Mouse (Mus musculus): Measurements from ENCODE around the gene Acap2. TPM values are rescaled to one million over a fixed set of nuclear protein-coding genes. Genes with fewer than 3 reads are reported as not detected.

Acap2 gene
- total RNA-seq, 4 experiments from 2014 or later, result 90.2 to 111 (median 99.5) TPM

GRCm38 (mm10) chr16:31081891-31082290, 119.2 kb downstream of the Acap2 start:
- DNase-seq (ENCODE audit: low spot score in 2 of 2), result no peak

DNA sequence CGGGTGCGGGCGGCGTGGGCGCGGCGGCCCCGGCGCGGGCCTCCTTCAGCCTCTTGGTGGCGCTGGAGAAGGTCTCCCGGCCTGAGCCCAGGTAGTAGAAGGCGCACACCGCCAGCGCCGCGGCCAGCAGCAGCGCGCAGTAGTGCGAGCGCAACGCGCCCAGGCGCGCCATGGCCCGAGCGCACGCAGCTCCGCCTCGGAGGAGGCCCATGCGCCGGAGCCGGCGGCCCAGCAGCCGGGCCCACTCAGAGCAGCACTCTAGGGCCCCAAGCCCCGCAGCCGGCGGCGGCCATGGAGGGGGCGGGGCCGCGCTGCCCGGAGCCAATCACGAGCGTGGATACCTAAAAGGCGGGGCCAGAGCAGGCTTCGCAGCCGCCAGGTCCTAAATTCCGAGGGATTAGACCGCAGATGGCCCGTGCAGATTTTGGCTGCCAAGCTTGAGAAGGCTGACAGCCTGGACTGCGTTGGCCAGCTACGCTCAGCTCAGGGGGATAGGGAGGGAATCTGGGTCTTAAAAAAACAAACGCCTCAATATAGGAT, 119.8 kb downstream of the Acap2 start, which contains the start of gene Xxylt1:
Gene Xxylt1 (minus strand): TSS at position 308 of the 540 bp plus-strand sequence.
- peak; percentile 90 to 94 for DNase-seq (ENCODE audit: low spot score in 2 of 2)

GRCm38 (mm10) chr16:31080573-31081051, 120.4 kb downstream of the Acap2 start:
- DNase-seq (ENCODE audit: low spot score in 2 of 2), result peak in 1 of 2 experiments; percentile 47

DNA sequence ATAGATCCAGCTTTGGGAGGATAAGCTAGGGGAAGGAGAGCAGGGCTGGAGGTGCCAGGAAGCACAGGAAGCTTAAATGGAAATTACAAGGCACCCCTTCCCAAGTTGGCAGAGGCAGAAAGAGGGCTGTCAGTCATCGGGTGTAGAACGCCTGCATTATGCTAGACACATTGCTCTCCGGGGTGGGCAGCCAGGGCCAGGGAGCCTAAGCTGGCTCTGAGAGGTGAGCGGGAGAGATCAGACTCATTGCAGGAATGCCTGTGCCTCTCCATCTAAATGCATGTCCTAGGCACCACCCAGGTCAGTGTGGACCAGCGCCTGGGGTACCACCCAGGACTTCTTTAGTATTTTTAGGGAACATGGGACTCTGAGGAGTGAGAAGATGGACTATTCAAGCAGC, 123.6 kb downstream of the Acap2 start:
- DNase-seq (ENCODE audit: low spot score in 2 of 2), result no peak

DNA sequence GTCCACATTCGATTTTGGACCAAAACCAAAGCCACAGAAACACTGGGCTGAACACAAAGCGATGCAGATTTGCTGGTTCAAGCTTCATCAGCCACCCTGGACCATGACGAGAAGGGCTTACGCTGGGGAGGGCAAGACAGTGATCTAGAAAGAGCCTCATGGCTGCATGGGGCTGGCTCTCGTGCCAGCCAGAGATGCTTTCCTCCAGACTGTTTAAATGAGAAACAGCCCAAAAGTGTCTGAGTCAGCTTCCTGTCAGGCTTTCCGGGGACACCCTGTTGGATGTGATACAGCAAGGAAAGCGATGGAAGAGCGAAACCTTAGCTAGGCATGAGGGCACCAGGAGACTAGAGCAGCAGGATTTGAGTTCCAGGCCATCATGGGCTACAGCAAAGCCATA, 124.6 kb downstream of the Acap2 start:
- no peak for DNase-seq (ENCODE audit: low spot score in 2 of 2)

DNA sequence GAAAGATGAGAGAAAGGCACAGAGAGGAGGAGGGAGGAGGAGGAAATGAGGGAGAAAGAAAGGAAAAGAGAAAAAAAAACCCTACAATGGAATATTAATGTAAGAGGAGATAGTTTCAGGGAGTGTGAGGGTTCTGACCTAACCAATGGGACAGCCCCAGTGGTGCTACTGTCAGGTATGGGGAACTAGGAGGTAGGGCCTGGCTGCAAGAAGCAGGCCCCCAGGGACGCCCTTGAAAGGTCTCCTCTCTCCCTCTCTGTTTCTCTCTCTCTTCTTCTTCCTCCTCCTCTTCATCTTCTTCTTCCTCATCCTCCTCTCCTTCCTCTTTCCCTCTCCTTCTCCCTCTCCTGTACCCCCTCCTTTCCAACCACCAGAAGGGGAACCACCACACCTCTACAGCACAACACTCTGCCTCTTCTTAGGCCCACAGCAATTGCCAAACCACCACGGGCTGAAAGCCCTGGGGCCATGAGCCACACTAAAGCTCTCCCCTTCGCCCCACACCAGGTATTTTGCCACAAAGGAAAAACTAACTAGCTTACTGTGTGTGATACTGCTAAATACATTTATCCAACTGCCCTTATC, 126.6 kb downstream of the Acap2 start:
- DNase-seq (ENCODE audit: low spot score in 2 of 2), result no peak

DNA sequence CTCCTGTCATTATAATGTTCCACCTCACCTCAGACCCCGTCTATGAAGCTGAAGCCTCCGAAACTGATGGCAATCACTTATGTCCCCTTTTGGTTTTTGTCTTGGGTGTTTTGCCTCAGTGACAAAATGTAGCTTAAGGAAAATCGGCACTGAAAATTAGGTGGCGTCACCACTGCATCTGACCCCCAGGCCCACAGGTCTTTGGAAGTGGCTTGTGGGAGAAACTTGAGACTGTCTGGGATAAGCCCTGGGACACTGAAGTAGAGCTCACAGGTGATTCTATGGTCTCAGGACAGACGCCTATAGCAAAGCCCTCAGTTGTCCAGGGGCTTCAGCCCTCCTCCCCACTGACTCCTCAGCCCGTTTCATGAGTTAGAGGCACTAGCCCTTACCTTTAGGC, 129.3 kb downstream of the Acap2 start:
- DNase-seq (ENCODE audit: low spot score in 2 of 2), result no peak

DNA sequence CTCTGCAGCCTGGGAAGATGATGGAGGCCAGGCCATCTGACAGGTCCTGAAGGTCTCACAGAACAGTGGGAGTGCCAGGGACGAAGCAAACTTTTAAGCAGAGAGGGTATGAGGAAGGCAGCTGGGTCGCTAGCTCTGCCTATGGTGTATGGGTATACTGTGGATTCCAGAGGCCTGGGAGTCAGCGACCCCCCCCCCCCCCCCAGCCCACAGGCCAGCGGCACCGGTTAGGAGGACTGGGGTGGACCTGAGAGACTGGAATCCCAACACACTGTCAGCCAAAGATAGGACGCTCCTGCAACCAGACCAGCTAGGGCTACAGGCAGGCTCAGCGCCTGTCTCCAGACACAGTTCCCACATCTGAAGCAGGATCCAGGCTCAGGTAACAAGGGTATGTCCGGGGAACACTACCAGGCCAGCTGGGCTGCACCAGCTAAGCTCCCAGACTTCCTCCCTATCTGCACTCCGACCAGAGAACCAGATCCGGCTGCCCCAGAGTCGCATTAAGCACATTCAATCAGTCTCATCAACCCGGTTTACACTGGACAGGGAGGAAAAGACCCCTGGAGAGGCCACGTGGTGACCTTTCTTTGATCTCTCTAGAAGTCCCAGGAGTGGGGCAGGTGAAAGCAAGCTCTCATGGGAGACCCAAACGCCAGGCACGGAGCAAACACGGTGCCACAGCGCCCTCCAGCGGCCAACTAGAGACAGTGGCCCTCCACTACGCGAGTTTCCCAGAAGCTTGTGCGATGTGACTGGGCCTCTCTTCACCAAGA, 130.5 kb downstream of the Acap2 start:
- DNase-seq (ENCODE audit: low spot score in 2 of 2), result peak; percentile 61 to 90

GRCm38 (mm10) chr16:31069211-31070166, 131.6 kb downstream of the Acap2 start:
- DNase-seq (ENCODE audit: low spot score in 2 of 2), result peak in 1 of 2 experiments; percentile 65

DNA sequence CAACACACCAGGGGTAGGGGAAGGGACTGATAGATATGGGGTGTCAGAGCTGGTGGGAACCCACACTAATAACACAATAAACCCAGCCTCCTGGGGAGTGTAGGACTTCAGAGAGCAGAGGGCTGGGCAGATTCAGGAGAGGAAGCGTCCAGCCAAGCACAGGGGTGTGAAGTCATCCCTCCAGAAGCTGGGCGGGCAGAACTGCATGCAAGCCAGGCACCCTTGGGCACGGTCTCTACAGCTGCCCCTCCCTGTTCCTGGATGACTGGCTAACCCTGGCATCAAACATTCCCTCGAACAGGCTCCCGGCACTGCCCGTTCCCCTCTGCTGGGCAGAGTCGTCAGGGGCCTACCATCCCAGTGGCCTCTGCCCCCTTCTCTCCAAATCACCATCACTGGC, 132.8 kb downstream of the Acap2 start:
- DNase-seq (ENCODE audit: low spot score in 2 of 2), result no peak

DNA sequence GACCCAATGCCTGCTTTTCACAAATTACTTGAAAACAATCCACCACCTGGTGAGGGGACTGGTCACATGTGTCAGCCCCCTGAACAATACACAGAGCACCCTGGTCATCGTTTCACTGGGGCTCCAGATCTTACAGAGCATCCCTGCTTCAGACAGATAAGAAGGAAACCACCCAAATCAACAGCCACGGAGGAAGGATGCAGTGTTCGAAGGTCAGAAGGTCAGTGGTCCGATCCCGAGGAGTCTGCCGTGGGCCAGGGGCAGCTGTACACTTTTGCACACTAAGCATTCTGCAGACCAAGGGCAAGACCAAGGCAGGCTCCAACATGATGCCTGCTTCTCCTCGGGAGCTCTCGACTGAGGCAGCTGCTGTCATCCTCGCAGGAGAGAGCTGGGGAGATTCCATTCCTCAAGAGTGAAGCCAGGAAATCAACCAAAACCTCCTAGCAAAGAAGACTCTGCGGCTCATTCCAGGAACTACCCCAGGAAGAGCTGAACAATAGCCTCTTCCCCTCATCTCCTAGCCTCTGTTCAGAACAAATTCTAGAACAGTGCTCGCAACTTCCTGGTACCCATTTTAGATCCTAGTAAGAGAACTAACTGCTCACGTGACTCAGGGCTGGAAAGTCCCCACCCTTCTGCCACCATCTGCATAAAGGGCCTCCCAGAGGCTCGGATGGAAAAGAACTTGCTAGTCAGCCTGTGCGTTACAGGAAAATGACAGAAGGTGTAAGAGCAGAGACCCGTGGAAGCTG, 134.5 kb downstream of the Acap2 start:
- no peak for DNase-seq (ENCODE audit: low spot score in 2 of 2)

DNA sequence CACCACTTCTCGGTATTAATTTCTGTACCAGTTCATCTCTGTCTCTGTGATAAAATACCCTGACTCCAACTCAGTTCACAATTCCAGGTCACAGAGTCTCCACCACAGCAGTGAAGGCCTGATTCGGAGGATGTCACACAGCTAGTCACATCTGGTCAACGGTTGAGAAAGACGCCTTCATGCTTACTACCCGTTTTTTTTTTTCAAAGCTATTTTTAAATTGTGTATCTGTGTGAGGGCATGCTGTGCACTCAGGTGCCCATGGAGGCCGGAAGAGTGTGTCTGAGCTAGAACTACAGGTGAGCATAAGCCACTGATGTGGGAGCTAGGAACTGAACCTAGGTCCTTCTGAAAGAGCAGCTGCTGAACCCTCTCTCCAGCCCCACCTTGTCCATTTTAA, 136.3 kb downstream of the Acap2 start:
- no peak for DNase-seq (ENCODE audit: low spot score in 2 of 2)

GRCm38 (mm10) chr16:31062918-31063317, 138.1 kb downstream of the Acap2 start:
- no peak for DNase-seq (ENCODE audit: low spot score in 2 of 2)

DNA sequence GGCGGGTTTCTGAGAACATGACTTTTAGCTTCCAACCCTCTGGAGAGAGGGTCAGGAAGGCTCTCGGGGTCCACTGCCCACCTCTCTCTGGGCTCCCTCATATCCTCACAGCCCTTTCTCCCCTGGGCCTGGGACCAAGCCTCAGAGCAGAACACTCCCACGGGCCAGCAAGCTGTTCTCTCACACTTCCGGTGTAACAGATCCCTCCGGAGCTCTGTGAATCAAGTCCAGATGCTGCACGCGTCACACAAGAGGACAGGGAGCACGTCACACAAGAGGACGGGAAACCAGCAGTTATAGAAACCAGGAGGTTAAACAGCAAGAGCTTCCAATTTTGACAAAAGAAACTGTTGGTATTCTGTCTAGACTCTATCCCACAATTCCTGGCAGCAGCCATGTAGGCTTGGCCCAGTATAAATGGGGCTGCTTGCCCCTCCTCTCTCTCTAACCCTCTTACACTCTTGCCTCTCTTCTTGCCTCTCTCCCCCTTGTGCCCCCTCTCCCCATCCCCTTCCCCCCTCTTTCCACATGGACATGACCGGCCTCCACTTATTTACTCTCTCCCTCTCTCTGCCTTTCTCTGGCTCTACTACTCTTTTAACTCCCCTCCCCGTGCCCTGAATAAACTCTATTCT, 139.7 kb downstream of the Acap2 start:
- no peak for DNase-seq (ENCODE audit: low spot score in 2 of 2)

DNA sequence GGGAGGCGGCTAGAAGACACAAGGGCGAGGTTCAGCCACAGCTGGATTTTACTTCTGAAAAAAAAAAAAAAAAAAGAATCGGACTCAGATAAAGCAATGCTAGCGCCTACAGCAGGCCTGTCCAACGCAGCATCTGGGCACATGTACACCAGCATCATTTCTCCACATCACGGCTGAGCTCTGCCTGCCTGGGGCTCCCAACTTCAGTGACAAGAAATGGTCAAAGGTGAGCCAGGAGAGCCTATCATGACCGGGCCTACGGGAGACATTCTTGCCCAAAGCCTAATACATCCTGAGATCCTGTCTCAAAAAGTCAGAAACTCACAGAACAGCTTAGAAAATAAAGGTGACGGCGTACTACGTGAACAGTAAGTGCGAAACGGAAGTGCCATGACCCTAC, 140.3 kb downstream of the Acap2 start:
- no peak for DNase-seq (ENCODE audit: low spot score in 2 of 2)

- no peak for DNase-seq (ENCODE audit: low spot score in 2 of 2)
These were observed 140.8 kb downstream of the Acap2 start for GRCm38 (mm10) chr16:31060226-31060625.

DNA sequence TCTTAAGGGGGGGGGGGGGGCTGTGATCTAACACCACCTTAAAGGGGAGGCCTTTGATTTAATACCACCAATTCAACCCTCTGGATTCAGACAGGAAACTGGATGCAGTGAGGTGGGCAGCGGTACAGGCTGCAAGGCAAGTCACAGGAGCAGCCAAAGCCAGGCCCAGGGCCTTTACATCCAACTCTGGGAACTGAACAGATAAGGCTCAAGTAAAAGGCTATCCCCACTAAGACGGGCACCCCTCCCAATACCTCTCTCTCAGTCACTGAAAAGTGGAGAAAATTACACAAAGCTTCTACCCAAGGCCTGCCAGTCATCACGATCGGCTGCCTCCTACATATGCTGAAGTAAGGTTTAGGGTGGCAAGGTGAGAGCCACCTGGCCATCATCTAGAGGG, 141.3 kb downstream of the Acap2 start:
- DNase-seq (ENCODE audit: low spot score in 2 of 2), result no peak

DNA sequence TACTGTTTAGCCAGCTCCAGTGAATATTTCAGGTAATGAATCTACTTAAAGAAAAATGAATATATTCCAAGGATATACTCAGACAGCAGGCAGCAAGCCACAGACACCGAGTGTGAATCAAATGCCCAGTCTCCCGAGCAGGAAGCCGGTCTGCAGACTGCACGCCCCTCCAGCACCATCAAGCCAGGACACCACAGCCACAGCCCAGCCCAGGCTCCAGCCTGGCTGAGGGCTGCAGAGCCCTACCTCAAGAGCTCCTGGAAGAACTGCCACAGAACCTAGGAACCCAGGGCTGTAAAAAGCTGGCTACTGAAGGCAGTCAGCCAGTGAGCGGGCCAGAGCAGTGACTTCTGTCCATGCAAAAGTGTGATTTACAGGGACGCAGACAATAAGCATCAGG, 148.2 kb downstream of the Acap2 start:
- DNase-seq (ENCODE audit: low spot score in 2 of 2), result no peak

DNA sequence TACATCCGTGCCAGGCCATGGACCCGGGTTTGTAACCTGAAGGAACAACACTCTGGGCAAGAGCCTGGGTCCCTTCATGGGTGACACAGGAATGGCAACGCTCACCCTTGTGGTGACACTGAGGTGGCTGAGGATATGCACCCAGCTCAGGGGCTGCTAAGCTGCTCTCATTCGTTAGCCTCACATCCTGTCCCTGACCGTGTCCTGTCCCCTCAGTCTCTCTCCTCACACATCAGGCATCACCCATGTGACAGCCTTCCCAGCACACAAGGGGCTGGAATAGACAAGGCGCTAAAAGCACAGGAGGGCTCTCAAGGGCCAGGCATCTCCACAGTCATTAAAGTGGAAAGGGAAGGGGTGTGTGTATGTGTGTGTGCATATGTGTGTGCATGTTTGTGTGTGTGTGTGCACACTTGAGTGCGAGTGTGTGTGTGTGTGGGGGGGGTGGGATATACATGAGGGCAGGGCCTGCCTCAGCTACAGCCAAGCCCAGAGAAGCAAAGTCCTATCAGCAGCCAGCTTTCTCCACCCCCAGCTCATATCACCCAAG, 148.8 kb downstream of the Acap2 start:
- no peak for DNase-seq (ENCODE audit: low spot score in 2 of 2)

DNA sequence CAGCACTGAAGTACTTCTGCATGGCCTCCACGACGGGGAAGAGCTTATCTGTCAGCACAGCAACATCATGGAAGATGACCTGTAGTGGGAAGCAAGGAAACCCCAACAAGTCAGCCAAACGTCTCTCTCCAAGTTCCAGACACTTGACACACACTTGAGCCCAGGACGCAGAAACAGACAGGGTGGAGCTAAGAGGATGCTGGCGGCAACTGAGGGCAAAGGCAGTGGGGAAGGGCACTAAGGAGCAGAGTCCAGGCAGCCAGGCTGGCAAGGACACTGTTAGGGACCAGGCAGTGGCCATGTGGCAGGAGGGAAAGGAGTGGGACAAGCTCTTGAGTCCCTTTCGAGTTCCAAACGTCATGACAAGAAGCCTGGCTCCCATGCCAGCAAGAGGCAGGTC, 150.3 kb downstream of the Acap2 start:
- no peak for DNase-seq (ENCODE audit: low spot score in 2 of 2)

All from left cerebral cortex, adult 8-10 months (tissue).